Mouse (Mus musculus) right cerebral cortex, postnatal 25 days (tissue): ENCODE data around the gene Fam198a.

ENCODE experiments used
- DNase-seq: peaks from one replicate; pipeline ENCODE4 v3.0.0; 2022

Fam198a gene

DNA sequence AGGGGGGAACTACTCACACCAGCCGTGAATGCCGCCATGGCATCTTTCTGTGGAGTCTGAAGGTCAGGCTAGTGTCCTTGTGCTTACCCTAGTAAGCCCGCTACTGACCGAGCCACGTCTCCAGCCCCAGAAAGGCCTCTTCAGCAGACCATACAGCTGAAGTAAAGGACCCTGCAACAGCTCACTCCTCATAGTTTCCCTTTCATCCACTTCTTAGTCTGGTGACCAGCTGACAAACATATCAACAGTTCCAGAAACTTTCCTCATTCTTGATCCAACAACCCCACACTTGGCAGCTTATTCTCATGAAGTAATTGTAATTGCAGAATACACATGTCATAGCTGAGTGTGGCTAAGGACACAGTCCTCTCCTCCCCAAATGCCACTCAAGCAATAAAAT lies 73.1 kb downstream of the Fam198a start:
- no peak for DNase-seq

DNA sequence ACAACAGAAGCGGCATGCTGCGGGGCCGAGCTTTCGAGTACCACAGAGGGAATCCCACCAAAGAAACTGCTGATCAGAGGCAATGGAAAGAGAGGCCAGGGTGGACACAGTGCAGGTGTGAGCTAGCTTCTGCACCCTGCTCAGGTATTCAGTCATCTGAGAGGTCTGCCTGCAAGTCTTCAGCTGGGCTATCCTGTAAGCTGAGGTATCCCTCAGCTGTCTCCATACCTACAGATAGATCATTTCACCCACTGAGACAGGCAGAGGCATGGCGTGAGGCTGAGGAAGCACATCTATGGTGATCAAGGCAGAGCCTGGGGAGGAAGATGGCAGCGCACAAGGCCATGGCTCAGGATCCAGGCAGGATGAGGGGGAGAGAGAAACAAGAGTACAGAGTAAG lies 73.6 kb downstream of the Fam198a start:
- DNase-seq: no peak

DNA sequence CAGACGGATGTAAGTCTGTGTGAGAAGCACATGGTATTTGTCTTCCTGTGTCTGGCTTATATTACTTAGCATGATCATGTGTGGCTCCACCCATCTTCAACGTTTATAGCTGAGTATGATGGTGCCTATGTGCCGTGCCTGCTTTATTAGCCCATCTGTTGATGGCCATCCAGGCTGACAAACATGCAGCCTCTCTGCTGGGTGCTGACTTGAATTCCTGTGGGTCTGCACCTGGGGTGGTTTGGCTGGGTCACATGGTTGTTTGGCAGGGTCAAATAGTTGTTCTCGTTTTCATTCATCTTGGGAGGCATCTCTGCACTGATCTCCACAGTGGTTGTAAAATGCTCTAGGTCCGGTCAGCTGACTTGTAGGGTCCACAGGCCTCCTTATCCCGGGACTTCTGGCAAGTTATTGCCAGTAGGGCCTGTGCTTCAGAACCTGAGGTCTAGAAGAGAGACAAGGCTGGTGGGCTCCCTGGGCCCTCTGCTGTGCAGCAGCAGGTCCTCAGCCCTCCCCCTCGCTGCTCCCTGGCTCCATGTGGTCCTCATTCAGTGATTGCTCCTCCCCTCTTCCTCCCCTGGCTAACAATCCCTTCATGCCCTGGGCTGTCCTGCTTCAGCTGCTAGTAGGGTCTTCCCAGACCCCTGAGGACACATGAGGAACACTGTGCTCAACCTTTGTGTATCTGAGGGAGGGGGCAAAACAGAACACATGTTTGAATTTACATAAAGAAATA lies 75.2 kb downstream of the Fam198a start:
- no peak for DNase-seq

DNA sequence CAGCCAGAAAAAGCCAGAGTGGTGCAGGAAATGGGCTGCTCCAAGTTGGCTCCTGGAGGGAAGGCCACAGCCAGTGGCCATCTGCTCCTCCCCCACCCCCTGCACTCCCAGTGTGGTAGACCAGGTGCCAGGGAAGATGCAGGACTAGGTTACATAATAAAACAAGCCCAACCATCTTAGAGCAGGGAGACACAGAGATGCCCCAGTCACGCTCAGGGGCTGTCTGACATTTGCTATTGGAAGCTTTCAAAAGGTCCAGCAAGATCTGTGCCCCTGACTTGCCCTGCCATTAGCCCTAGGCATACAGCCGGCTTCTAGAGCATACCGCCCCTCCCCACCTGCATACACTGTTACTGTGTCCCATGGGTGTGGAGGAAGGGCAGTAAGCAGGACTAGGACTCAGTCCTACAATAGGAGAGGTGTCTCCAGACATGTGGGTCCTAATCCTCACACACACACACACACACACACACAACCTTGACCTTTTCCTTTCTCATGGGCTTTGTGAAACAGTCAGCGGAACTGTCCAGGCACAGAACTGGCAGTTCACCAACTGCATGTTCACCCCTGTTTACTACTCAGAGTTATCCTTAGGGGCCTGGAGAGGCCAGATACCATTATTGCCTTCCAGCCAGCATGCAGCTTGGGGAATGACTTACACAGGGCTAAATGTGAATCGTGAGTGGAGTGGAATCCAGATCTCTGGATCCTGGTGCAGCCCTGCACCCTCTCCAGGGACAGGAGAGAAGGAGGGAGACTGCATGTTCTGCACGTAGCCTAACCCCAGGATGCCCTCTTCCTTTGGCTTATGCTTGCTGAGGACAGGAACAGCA lies 76.5 kb downstream of the Fam198a start:
- no peak for DNase-seq

DNA sequence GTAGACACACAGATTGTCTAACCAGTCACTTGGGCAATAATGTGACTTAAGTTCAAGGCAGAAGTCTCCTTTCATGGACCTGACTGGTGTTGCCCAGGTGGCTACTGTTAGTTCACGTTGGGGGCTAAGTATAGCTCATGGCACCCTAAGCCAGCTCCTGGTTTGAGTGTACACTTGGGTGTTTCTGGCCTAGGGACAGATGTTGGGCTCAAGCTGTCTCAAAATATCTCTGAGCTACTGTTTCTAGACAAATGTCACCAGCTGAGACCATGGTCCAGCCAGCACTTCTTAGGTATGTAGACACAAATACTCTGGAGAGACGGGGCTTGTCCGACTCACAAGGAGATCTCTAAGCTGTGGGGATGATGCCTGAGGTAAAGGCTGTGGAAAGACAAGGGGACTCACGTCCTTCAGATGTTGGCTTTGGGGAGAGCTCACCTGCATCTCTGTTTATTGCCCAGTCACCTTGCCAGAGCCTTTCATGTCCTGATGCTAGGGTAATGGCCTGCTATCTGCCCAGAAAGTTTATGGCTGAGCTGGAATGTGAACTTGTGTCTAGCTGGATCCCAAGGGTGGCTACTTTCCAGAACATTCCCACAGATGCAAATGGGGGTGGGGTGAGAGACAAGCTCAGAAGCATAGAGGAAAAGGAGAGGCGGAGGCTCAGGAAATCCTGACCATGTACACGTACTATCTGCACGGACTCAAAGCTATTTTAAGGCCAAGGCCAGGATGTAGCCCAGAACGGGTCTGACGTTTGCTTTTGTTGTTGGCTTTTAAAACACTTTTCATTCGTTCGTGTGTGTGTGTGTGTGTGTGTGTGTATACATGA lies 77.3 kb downstream of the Fam198a start:
- no peak for DNase-seq

DNA sequence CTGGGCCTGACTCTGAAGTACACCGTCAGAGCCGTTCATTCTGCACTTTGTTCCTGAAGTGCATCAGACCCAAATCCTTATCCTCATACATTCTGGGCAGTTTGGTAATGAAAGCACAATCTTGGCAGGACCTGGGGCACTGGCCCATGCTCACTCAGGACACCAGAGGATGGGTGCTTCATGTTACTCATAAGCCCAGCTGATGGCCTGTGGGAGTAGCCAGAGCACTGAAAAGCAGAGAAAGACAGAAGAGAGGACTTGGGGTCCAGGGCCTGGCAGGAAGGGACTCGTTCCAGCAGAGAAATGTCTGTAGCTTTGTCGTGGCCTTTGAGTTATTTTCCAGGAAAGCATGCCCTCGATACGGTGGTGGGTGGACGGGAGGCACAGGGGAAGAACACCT lies 79.0 kb downstream of the Fam198a start:
- DNase-seq: no peak
